Mouse (Mus musculus): Measurements from ENCODE around the gene Ticrr.

DNA sequence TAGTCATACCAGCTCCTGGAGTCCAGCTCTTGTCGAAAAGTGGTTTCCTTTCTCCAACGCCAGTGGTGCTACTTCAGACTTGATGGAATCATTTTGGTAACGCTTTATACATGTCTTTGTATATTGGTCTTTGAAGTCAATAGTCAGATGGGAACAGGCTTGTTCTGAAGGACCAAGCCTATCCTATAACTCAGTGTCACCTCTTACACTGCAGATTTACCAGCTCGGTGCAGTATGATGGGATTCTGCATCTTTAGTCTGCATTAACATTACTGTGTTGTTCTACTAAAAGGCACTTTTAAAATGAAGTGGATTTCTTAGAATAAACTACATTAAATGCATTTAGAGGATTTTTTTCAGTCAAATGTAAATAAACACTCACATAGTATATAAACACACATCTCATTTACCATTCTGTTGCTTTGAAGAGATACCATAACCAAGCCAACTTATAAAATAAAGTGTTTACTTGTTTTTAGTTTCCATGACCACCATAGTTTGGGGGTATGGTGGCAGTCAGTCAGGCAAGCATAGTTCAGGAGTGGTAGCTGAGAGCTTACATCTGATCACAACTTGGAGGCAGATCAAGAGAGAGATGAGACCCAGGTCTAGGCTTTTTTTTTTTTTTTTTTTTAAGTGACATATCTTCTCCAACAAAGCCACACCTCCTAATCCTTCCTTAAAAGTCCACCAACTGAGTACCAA lies 11.1 kb downstream of the Ticrr start:
- no peak for TF ChIP-seq EP300 (optimal IDR thresholded peaks at IDR 0.05)
- no peak for TF ChIP-seq CTCF (IDR thresholded peaks at IDR 0.05; ENCODE audit: low read depth)
